Mouse (Mus musculus) CD4-positive helper T cell, adult 2 months (primary cell): Measurements from ENCODE around the gene Cyp1a2.
A peak's percentile ranks its signal among the peaks of the same experiment; 100 is the strongest.

Experiments used
- DNase-seq: peaks from one replicate; pipeline ENCODE4 v3.0.0-alpha.2; 2012; ENCODE audit warnings: low read depth, missing footprints, low spot score

Cyp1a2 gene

GRCm38 (mm10) chr9:57646551-57647103, 36.9 kb downstream of the Cyp1a2 start:
- DNase-seq, result peak; percentile 86

- DNase-seq, result peak; percentile 95
These were observed 38.3 kb downstream of the Cyp1a2 start for GRCm38 (mm10) chr9:57644944-57645893.

DNA sequence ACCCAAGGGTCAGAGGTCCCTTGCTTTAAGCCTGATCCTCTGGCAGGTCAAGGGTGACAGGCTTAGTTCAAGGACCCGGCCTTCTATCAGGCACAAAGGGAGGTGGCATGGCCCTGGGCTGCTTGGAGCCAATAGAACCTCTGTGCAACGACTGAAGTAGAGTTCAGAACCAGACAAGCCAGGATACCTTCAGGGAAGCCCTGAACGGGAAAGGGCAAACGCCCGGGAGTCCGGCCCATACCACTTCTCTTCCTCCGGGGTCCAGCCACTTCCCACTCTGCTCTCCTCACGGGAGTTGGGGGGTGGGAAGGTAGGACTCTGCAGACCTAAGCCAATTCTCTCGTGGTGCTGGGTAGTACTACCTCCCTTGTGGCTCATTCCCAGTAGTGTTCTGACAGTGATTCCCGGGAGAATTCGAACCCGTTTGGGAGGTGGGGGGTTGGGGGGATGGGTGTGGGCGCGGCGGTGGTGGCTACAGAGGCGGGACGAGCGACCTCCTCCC, 39.0 kb downstream of the Cyp1a2 start:
- DNase-seq, result no peak

DNA sequence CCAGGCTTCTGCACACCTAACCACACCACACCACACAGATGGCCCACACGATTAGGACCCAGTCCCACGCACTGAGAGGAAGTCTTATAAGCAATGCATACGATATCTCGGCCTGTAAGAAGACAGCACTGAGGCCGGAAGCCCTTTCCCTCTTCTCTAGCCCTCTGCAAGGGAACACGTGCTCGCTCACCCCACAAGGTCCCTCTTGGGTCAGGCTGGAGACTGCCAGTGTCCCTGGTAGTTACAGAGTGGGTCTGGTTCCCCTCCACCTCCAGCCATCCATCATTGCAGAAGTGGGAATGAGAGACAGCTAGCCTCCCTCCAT, 39.7 kb downstream of the Cyp1a2 start:
- peak; percentile 73 for DNase-seq

DNA sequence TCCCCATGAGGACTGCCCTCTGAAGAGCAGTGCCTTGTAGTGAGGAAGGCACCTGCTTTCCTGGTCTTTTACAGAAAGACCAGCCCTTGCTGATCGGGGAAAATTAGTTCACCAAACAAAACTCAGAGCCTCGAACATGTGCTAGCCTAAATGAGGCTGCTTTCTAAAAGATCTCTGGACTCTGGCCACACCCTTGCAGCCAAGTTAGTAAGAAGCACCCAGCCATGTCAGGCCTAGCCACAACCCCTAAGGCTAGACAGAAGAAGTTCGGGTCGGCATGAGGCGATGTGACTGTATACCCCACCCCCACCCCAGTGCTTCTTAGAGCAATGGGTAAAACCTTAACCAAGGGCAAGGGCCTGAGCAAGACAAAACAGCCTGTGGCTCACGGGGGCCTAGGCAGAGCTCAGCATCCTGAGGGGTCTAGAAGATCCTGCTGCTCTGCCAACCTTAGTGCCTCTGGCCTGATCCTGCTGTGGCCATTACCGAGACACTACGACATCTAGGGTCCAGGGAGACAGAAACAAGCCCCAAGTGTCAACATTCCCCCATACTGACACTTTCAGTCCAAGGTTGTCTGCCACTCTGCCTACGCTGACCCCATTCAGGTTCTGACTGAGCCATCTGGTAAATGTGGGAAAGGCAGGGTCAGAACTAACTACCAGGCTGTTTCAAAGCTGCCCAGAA, 40.2 kb downstream of the Cyp1a2 start:
- DNase-seq, result no peak

DNA sequence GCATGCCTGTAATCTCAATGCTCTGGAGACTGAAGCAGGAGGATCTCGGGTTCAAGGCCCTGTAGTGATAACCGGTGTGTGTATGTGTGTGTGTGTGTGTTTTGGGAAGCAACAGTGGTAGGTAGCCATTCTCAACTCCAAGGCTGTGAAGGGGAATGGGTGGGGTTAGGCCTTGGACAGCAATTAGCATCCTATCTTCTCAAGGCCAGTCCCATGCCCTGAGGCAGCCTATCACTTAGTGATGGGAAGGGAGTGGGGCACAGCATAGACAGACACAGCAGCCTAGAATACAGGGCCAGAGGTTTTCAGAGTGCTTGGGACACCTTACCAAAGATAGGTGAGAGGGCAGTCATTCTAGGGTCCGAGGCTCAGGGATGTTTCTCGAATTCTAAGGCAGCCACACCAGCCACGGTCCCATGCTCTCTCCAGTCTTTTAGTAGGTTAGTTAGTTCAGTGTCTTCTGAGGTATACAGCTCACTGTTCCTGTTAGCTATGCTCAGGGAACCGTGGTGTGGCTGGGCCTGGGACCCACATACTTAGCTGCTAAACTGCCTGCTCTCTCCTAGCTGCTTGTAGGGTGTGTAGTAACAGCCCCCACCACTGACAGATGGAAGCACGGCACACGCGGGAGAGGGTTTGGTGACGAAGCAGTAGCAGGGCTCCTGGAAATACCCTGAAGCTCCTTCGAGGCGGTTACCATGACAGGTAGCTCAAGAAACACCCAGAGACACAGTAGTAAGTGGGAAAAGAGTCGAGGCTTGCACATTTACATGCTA, 41.5 kb downstream of the Cyp1a2 start:
- DNase-seq, result peak; percentile 67

DNA sequence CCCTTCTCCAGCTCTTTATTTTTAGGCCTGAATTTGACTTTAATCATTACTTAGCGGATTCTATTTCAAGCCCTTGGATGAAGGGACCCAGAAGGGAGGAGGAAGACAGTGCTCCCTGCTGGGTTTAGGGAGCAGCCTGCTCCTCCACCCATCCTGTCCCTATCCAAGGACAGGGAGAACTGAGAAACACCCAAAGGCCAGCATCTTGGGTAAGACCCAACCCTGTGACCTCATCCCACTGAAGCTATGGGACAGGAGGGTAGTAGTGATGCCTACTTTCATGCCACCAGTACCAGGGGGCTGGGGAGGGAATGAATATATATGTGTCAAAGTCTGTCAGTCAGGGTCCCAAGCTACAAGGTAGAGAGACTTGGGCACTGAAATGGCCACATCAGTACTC, 42.5 kb downstream of the Cyp1a2 start:
- DNase-seq, result no peak

- peak; percentile 95 for DNase-seq
These were observed 43.1 kb downstream of the Cyp1a2 start for GRCm38 (mm10) chr9:57640384-57640783.

DNA sequence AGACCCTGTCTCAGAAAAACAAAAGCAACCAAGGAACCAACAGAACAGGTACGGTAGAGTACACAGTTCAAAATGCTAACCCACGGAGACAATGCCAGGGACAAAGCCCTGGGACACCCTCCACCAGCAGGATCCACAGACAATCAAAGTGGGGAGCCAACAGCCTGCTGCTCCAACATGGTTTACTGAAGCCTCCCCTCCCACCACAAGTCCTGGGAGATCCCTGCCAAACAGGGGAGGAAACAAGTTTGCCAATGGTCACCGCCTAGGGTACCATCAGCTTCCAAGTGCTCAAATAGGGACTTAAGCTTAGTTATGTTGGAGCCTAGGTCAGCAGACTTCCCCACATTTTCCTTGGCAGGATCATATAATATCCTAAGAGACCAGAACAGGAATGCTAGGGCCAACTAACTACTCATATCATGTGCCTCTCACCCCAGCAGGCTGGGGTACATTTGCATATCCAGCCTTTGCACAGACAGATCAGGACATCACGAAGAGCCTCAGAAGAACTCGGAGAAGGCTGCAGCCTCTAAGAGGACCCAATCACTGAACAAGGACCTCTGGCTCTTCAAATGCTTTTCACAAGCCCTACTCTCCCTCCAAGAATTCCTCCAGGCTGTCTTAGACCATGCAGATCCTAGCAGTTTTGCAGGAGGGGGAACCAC, 43.7 kb downstream of the Cyp1a2 start:
- DNase-seq, result no peak

DNA sequence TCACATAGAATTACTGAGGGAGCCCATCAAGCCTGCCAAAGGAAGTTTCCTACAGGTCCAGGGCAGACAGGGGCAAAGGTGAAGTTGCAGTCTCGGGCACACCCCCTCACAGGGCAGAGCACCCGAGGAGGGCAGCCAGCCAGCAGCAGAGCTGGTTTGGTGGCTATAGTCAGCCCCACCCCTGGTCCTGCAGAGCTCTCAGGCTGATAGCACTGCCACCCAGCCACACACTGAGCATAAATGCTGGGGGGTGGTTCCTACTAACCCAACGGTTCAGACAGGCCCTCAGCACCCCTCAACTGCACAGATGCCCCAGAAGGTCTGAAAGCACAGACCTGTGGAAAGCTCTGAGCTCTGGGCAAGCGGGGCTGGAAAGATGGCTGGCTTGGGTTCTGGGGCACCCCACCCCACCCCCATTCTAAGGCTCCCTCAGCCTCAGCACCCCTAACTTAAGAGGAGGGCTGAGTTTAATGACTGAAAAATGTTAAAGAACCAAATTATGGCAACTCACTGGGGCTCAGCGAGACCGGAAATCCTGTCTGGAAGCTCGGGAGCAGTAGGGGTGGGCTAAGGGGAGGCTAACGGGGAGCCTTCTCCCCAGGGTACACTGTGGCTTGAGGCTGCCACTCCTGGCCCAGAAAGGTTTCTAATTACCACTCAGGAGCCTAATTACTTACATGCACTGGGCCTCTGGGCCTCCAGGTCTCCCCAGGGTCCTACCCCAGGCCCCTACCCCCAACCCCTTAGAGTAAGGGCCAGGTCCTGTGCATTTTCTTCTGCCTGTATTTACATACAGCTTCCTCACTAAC, 44.6 kb downstream of the Cyp1a2 start:
- DNase-seq, result peak; percentile 32

- peak; percentile 53 for DNase-seq
These were observed 45.7 kb downstream of the Cyp1a2 start for GRCm38 (mm10) chr9:57637741-57638322.

GRCm38 (mm10) chr9:57637272-57637671, 46.2 kb downstream of the Cyp1a2 start:
- no peak for DNase-seq

DNA sequence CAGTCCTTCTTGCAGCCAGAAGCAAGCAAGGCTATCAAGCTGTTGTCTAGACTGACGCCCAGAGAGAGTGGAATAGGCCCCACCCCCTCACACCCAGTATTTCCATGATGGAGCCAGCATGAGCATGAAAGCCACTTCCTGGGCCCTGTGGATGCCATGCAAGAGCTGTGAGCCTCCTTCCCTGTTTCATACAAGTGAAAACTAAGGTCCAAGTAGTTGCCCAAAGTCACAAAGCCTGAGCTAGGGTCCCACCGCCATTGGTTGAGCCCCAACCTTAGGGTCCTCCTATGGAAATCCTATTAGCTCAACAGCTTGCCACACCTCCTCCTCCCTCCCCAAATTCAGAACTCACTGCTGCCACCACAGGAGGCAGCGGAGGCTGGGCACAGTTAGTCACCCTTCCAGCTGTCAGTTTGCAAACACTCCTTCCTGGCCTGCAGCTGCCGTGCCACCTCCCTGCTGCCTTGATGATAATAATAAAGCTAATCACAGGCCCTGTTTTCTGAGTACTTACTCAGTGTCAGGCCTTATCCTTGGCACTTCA, 50.0 kb downstream of the Cyp1a2 start:
- peak; percentile 87 for DNase-seq

GRCm38 (mm10) chr9:57629118-57629874, 54.2 kb downstream of the Cyp1a2 start:
- DNase-seq, result peak; percentile 82

GRCm38 (mm10) chr9:57628717-57629116, 54.8 kb downstream of the Cyp1a2 start:
- DNase-seq, result no peak

GRCm38 (mm10) chr9:57627892-57628291, 55.6 kb downstream of the Cyp1a2 start:
- no peak for DNase-seq

DNA sequence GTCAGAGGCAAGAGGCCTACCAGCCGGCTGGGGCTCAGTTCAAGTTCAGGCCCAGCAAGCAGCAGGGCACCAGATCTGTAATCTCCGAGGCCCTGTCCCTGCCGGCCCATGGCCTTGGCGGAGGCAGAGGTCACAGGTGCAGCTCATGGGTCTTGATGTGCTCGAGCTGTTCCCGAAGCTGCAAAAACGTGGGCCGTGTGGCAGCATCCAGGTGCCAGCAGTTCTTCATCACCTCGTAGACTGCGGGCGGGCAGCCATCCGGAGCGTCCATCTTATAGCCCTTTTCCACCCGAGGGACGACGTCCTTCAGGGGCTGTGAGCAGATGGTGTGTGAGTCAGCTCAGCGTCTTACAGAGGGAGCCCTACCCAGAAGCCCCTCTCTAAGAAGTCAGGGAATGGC, 56.3 kb downstream of the Cyp1a2 start:
- DNase-seq, result no peak
